In genomic region chr6:119129664-119130063, GRCm38 (mm10) we compare ENCODE assay signal across 9 mouse cellular contexts. TPM values are rescaled to one million over a fixed set of nuclear protein-coding genes. Genes with fewer than 3 reads are reported as not detected.
DNase-seq lines count a peak whose midpoint lies in the region; ATAC-seq and TF ChIP-seq lines count a peak whose summit lies in the region.
"Had no signal": no experiment of that assay in that cellular context is flagged by ENCODE, and none has a peak within 500 bp of the region (broad histone marks: within the 10 kb centered on the region; RNA-seq: fewer than 3 reads in every experiment).

No protein-coding gene starts in this region.

- H3K9ac ChIP-seq in embryonic facial prominence, embryonic 11.5 days (replicated peaks; ENCODE audit: low read length) = no peak overlapping the region
- no peak overlapping the region for H3K9ac ChIP-seq in liver, embryonic 12.5 days
- H3K9ac ChIP-seq in heart, postnatal 0 days (replicated peaks; ENCODE audit: low read depth, low read length) = no peak overlapping the region
- H3K9ac ChIP-seq: hindbrain, embryonic 15.5 days had no signal

- H3K27me3 ChIP-seq in embryonic facial prominence, embryonic 11.5 days (ENCODE audit: control insufficient read depth, insufficient read depth, low read length) = no peaks in the 10 kb centered on the region
- H3K27me3 ChIP-seq in embryonic facial prominence, embryonic 10.5 days (replicated peaks; ENCODE audit: low read depth, poor library complexity, severe bottlenecking) = no peaks in the 10 kb centered on the region
- H3K27me3 ChIP-seq in liver, embryonic 12.5 days (replicated peaks) = peaks cover 4% of the 10 kb centered on the region; the same call in 1 of the 2 replicates
- H3K27me3 ChIP-seq in heart, postnatal 0 days (ENCODE audit: control insufficient read depth, insufficient read depth, low read length) = no peaks in the 10 kb centered on the region
- H3K27me3 ChIP-seq: hindbrain, embryonic 15.5 days had no signal

- no peak overlapping the region for H3K4me2 ChIP-seq in embryonic facial prominence, embryonic 11.5 days (ENCODE audit: low read depth, low read length)
- no peak overlapping the region for H3K4me2 ChIP-seq in liver, embryonic 12.5 days
- no peak overlapping the region for H3K4me2 ChIP-seq in heart, postnatal 0 days (ENCODE audit: low read depth, low read length)
- H3K4me2 ChIP-seq: hindbrain, embryonic 15.5 days had no signal

- TF ChIP-seq EP300 in heart, postnatal 0 days (IDR thresholded peaks at IDR 0.05; ENCODE audit: low read depth) = no peak

- H3K9me3 ChIP-seq in embryonic facial prominence, embryonic 11.5 days (replicated peaks; ENCODE audit: control insufficient read depth, low read length) = no peaks in the 10 kb centered on the region
- no peaks in the 10 kb centered on the region for H3K9me3 ChIP-seq in embryonic facial prominence, embryonic 10.5 days
- no peaks in the 10 kb centered on the region for H3K9me3 ChIP-seq in liver, embryonic 12.5 days (replicated peaks)
- H3K9me3 ChIP-seq in heart, postnatal 0 days (replicated peaks; ENCODE audit: control insufficient read depth, low read length) = no peaks in the 10 kb centered on the region
- H3K9me3 ChIP-seq: hindbrain, embryonic 15.5 days had no signal

- DNase-seq in embryonic facial prominence, embryonic 11.5 days (ENCODE audit: low spot score) = peak; percentile 37
- DNase-seq in embryonic facial prominence, embryonic 10.5 days (ENCODE audit: low spot score) = no peak
- peak; percentile 57 for DNase-seq in liver
- DNase-seq in adrenal gland, adult (ENCODE audit: inconsistent age in 2 of 2, low spot score in 1 of 2) = peak; percentile 52 to 84
- no peak for DNase-seq in heart, postnatal 0 days (ENCODE audit: low spot score)
- DNase-seq in lung, postnatal 4 days = peak; percentile 42 to 66
- DNase-seq in yolk sac, embryonic 10.5 days (ENCODE audit: low spot score) = no peak

- H3K4me3 ChIP-seq in embryonic facial prominence, embryonic 11.5 days (ENCODE audit: low read depth, low read length) = no peak overlapping the region
- no peak overlapping the region for H3K4me3 ChIP-seq in embryonic facial prominence, embryonic 10.5 days
- H3K4me3 ChIP-seq in liver, embryonic 12.5 days = no peak overlapping the region
- no peak overlapping the region for H3K4me3 ChIP-seq in heart, postnatal 0 days (ENCODE audit: low read depth, low read length)
- H3K4me3 ChIP-seq: hindbrain, embryonic 15.5 days had no signal

- no peak for ATAC-seq in embryonic facial prominence, embryonic 11.5 days (replicated peaks; ENCODE audit: insufficient number of reproducible peaks, low FRiP score, low TSS enrichment, low read depth)
- no peak for ATAC-seq in liver, embryonic 12.5 days
- peak; percentile 59; the same call in 1 of the 2 replicates for ATAC-seq in heart, postnatal 0 days (ENCODE audit: insufficient read depth, low read depth)

- no peak overlapping the region for H3K27ac ChIP-seq in embryonic facial prominence, embryonic 11.5 days (replicated peaks; ENCODE audit: low read depth, low read length)
- H3K27ac ChIP-seq in embryonic facial prominence, embryonic 10.5 days (replicated peaks) = no peak overlapping the region
- H3K27ac ChIP-seq in liver, embryonic 12.5 days = no peak overlapping the region
- no peak overlapping the region for H3K27ac ChIP-seq in heart, postnatal 0 days (ENCODE audit: low read depth)
- H3K27ac ChIP-seq: hindbrain, embryonic 15.5 days had no signal

- peak; percentile 64 for TF ChIP-seq CTCF in heart, postnatal 0 days (IDR thresholded peaks at IDR 0.05; ENCODE audit: low read depth)

- WGBS in embryonic facial prominence, embryonic 11.5 days = 77% methylated on average over 5 of the region's 5 CpGs
- 81% methylated on average over 5 of the region's 5 CpGs for WGBS in embryonic facial prominence, embryonic 10.5 days
- WGBS in liver, embryonic 12.5 days (ENCODE audit: insufficient replicate concordance) = 49% methylated on average over 5 of the region's 5 CpGs
- 58% methylated on average over 5 of the region's 5 CpGs for WGBS in heart, postnatal 0 days

- no peaks in the 10 kb centered on the region for H3K4me1 ChIP-seq in embryonic facial prominence, embryonic 11.5 days (ENCODE audit: control insufficient read depth, insufficient read depth, low read length)
- H3K4me1 ChIP-seq in embryonic facial prominence, embryonic 10.5 days = 0 out of 2 replicates have a peak, but pooled peaks cover 3% of the 10 kb centered on the region
- no peaks in the 10 kb centered on the region for H3K4me1 ChIP-seq in liver, embryonic 12.5 days
- H3K4me1 ChIP-seq in heart, postnatal 0 days (ENCODE audit: control insufficient read depth, insufficient read depth) = peaks cover 47% of the 10 kb centered on the region

- H3K36me3 ChIP-seq in embryonic facial prominence, embryonic 11.5 days (replicated peaks; ENCODE audit: control insufficient read depth, insufficient read depth, low read depth, low read length) = no peaks in the 10 kb centered on the region
- no peaks in the 10 kb centered on the region for H3K36me3 ChIP-seq in embryonic facial prominence, embryonic 10.5 days (replicated peaks)
- H3K36me3 ChIP-seq in liver, embryonic 12.5 days = no peaks in the 10 kb centered on the region
- peaks cover 6% of the 10 kb centered on the region; the same call in 1 of the 2 replicates for H3K36me3 ChIP-seq in heart, postnatal 0 days (replicated peaks; ENCODE audit: control insufficient read depth, insufficient read depth, low read length)
- H3K36me3 ChIP-seq: hindbrain, embryonic 15.5 days had no signal

RNA-seq across cellular contexts. Expression of gene Dcp1b, which starts 45.4 kb away (rescaled TPM):
- 7.3 and 7.9 TPM in 2 replicates for polyA plus RNA-seq in embryonic facial prominence, embryonic 11.5 days (2014; fragmentation: Nextera tagmentation; extraction: Ambion mirVana)
- polyA plus RNA-seq in embryonic facial prominence, embryonic 10.5 days (2016; fragmentation: Nextera tagmentation; extraction: Ambion mirVana) = 8.4 and 8.7 TPM in 2 replicates
- polyA plus RNA-seq in liver, embryonic 12.5 days (2016; fragmentation: Nextera tagmentation; extraction: Ambion mirVana) = 4.2 and 4.8 TPM in 2 replicates
- total RNA-seq in heart, postnatal 0 days (2014; rRNA removed; ENCODE audit: low replicate concordance) = 8.8 and 12.4 TPM in 2 replicates
- polyA plus RNA-seq in heart, postnatal 0 days (2015; fragmentation: Nextera tagmentation; extraction: Ambion mirVana) = 9.9 and 11.4 TPM in 2 replicates

Comparison
In these comparisons a context has a peak if more than half of its experiments do, and no peak if none do; other contexts are left out.
1. DNase-seq: peak in embryonic facial prominence, embryonic 11.5 days (single experiment), liver (single experiment), adrenal gland, adult (2 of 2) and lung, postnatal 4 days (2 of 2); none in embryonic facial prominence, embryonic 10.5 days (single experiment), heart, postnatal 0 days (single experiment) and yolk sac, embryonic 10.5 days (single experiment).